Mouse (Mus musculus): Measurements from ENCODE around the gene Abcb4. TPM values are rescaled to one million over a fixed set of nuclear protein-coding genes. Genes with fewer than 3 reads are reported as not detected.
A peak's percentile ranks its signal among the peaks of the same experiment; 100 is the strongest.
"Not testable (repeated sequence)": the region's sequence is repeated elsewhere in the genome, so short reads cannot be mapped to it uniquely, and the experiment has no call there.

Gene Abcb4
- polyA plus RNA-seq, 1 experiment from 2014 or later: 0.39 TPM

DNA sequence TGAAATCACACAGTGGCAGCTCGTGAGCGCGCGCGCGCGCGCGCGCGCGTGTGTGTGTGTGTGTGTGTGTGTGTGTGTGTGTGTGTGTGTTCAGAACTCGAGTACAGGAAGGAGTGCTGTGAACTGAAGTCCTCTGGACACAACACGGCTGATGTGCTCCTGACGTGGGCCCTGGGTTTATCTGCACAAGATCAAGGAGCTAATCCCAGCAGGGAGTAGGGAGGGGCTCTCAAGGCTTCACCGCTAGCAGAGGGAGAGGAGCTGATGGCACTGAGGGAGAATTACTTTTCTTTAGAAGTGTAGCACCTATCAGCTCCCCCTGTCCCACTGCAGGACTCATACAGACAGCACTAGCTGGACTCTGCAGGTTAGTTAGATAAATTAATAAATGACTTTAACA is 98.1 kb downstream of the Abcb4 start:
- no peak overlapping the region for H3K4me3 ChIP-seq
- no peaks in the 10 kb centered on the region for H3K27me3 ChIP-seq (ENCODE audit: insufficient read depth, poor library complexity, severe bottlenecking)
- whole genome bisulfite sequencing: 92% methylated on average over 16 of the region's 16 CpGs
- no peak overlapping the region for H3K27ac ChIP-seq
- peaks cover 8% of the 10 kb centered on the region for H3K4me1 ChIP-seq (replicated peaks)
- no peak for DNase-seq (ENCODE audit: low spot score)
- H3K9me3 ChIP-seq: no peaks in the 10 kb centered on the region
- H3K36me3 ChIP-seq: peaks cover 61% of the 10 kb centered on the region

DNA sequence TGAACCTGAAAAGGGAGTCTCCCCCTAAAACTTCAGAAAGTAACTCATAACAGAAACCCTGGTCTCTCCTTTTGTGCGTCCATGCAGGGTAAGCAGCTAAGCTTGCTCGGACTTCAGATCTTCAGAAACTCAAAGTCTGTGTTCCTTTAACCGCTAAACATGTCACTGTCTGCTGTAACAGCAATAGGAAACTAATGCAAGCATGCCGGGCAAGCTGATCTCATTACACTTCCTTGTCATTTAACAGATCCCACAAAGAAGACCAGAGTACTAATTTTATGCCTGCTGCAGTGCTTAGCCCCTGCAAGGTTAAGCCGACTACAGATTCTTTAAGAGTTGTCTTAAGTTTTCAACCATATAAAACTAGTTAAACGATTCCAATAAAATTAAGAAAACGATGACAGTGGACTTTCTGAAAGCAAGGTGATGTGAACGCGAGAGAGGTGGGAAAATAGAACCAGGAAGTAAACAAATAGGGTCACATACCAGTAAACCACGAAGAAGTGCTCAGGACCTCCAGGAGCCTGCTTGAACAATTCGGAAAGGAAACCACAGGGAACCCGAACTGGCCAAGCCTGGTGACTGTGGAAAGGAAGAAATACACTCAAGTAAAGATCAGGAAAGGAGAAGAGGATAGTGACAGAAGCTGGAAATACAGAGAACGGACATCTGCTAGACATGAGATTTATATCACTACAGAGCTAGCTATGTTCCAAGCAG is 102.6 kb downstream of the Abcb4 start:
- Histone ChIP-seq H3K36me3 (peaks cover 29% of the 10 kb centered on the region), H3K27ac (peak overlapping the region; percentile 95), H3K4me1 (replicated peaks) (peaks cover 30% of the 10 kb centered on the region), H3K9me3 (no peaks in the 10 kb centered on the region), H3K27me3 (ENCODE audit: insufficient read depth, poor library complexity, severe bottlenecking) (no peaks in the 10 kb centered on the region), H3K4me3 (peak overlapping the region; percentile 78)
- DNase-seq (ENCODE audit: low spot score): no peak
- WGBS: 24% methylated on average over 13 of the region's 13 CpGs

DNA sequence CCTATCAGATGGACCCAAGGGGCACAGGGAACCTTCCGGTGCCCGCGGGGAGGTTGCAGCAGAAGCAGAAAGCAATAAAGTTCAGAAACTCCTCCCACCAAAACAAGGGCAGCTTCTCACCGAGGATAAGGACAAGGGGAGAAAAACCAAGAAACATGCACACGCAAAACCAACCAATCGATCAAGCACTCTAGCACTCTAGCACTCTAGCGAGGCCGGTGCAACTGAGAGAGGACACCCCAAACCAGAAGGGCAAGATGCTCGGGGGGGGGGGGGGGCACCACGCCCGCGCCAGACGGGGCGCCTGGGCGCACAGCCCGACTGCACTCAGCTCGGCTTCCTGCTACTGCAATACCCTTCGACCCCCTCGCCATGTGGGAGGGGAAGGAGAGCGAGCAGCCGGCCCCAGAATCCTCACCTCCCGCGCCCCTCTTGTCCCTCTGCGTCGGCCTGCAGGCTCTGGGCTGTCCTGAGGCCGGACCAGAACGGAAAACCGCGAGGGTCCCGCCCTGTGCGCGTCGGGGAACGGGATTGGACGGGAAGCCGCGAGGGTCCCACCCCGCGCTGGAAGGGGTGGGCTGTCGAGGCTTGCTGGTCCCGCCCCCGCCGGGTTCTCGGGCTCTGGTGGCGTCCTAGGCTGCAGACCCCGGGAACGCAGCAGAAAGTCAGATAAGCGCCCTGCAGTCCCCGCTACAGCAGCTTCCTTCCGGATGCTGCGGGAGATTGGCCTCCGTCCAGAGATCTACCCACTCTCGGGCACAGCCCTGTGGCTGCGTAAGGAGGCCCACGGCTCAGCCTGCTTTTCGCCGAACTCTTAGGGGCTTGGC is 103.4 kb downstream of the Abcb4 start, which contains the start of gene Crot:
TSS of gene Crot (minus strand) at position 639 of the 827 bp plus-strand sequence.
- Histone ChIP-seq H3K4me1 (replicated peaks) (peaks cover 30% of the 10 kb centered on the region), H3K27me3 (ENCODE audit: insufficient read depth, poor library complexity, severe bottlenecking) (no peaks in the 10 kb centered on the region), H3K36me3 (peaks cover 21% of the 10 kb centered on the region), H3K9me3 (no peaks in the 10 kb centered on the region), H3K27ac (peak within 1 kb of the TSS; percentile 95), H3K4me3 (peak within 1 kb of the TSS; percentile 78)
- WGBS: under 1% methylated on average over 57 of the region's 57 CpGs
- DNase-seq (ENCODE audit: low spot score): peak; percentile 95

DNA sequence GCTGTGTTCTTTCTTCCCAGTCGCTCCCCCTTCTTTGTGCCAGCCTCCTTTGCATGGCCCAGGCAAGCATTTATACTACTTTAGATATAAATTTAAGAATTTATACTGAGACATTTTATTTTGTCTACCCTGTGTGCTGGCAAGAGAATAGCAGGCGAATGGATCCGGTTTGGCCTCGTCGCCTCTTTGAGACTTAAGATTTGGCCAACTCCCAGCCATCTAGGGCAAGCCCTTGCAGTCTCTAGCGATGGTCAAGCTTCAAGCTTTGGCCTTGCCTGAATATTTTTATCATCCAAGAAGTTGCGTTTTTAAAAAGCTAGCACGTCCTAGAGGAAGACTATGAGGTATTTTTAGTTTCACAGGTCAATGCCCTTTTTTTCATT is 104.0 kb downstream of the Abcb4 start:
- Histone ChIP-seq H3K4me3 (peak overlapping the region; percentile 78), H3K27ac (peak overlapping the region; percentile 95), H3K27me3 (ENCODE audit: insufficient read depth, poor library complexity, severe bottlenecking) (no peaks in the 10 kb centered on the region), H3K36me3 (peaks cover 15% of the 10 kb centered on the region), H3K4me1 (replicated peaks) (peaks cover 30% of the 10 kb centered on the region), H3K9me3 (no peaks in the 10 kb centered on the region)
- no peak for DNase-seq (ENCODE audit: low spot score)
- WGBS: 13% methylated on average over 8 of the region's 8 CpGs

DNA sequence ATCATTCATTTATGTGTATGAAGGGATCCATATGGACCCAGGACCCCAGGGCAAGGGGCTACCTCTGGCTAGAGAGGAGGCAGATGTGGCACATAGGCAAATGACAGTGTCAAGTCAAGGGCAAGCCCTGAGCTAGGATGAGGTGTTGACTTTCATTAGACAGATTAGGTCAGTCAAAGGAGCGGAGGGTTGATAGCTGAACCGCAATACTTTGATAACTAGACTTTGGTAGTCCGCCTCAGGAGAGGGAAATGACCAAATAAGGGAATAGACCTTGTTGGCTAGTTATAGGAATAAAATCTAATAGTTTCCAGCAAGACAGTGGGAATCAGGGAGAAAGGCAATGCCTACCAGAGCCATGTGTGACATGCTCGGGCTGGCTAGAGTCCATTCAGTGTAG is 105.6 kb downstream of the Abcb4 start:
- Histone ChIP-seq H3K9me3 (no peaks in the 10 kb centered on the region), H3K36me3 (0 out of 2 replicates have a peak, but pooled peaks cover 3% of the 10 kb centered on the region), H3K27ac (no peak overlapping the region), H3K4me3 (no peak overlapping the region), H3K4me1 (replicated peaks) (peaks cover 30% of the 10 kb centered on the region), H3K27me3 (ENCODE audit: insufficient read depth, poor library complexity, severe bottlenecking) (no peaks in the 10 kb centered on the region)
- WGBS: 60% methylated on average over 4 of the region's 4 CpGs
- no peak for DNase-seq (ENCODE audit: low spot score)

DNA sequence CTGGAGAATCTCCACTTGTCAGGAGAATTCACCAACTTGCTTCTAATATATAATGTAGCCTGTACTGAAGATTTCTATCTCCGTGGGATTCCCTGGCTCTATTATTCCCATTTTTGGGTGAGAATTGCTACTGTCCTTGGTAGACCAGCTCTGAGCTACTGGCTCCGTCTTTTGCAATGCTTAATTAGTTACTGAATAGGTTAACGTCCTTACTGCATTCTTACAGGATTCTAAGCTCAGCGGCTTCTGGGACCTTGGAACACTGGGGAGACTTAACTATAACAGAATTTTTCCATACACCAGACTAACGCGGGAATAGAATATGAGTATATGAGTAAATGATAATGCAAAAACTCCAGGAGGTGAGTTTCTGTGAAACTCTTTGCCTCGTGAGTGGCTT is 106.5 kb downstream of the Abcb4 start:
- 22% methylated on average over 7 of the region's 7 CpGs for WGBS
- not testable (repeated sequence) for H3K36me3 ChIP-seq; H3K4me3 ChIP-seq; DNase-seq (ENCODE audit: low spot score); H3K27me3 ChIP-seq (ENCODE audit: insufficient read depth, poor library complexity, severe bottlenecking); H3K27ac ChIP-seq; H3K9me3 ChIP-seq
- peaks cover 30% of the 10 kb centered on the region for H3K4me1 ChIP-seq (replicated peaks)

DNA sequence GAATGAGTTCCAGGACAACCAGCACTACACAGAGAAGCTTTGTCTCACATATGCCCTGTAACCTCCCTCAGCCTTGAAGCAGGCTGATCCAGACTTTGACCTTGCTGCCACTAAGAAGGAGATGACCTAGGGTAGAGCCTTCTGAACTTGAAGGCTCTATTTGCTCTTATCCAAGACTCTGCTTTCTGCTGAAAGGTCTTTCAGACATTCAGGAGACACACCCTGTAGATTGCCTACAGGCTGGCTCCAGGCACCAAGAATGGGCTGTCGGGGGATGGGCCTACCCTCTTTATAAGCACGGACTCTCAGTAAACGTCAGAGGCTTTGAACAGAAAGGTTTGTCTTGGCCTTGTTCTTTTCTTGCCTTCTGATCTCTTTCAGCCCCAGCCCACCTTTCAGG is 113.1 kb downstream of the Abcb4 start:
- not testable (repeated sequence) for H3K36me3 ChIP-seq; H3K9me3 ChIP-seq; DNase-seq (ENCODE audit: low spot score); H3K4me1 ChIP-seq (replicated peaks); H3K27me3 ChIP-seq (ENCODE audit: insufficient read depth, poor library complexity, severe bottlenecking); H3K4me3 ChIP-seq; H3K27ac ChIP-seq
- 57% methylated on average over 3 of the region's 3 CpGs for WGBS

Other genes starting within 250 kb of the Abcb4 start
- gene Abcb1a, start 233.6 kb upstream of the Abcb4 start, polyA plus RNA-seq (2016; fragmentation: Nextera tagmentation; extraction: Ambion mirVana): 0.22 and 0.26 TPM in 2 replicates
- 0.34 and 0.54 TPM in 2 replicates for gene Abcb1b, start 95.6 kb upstream of the Abcb4 start, polyA plus RNA-seq (2016; fragmentation: Nextera tagmentation; extraction: Ambion mirVana)
- gene Crot, start 103.6 kb downstream of the Abcb4 start, polyA plus RNA-seq (2016; fragmentation: Nextera tagmentation; extraction: Ambion mirVana): 26.4 and 29.4 TPM in 2 replicates
- 23.3 and 24.4 TPM in 2 replicates for gene Tmem243, start 207.0 kb downstream of the Abcb4 start, polyA plus RNA-seq (2016; fragmentation: Nextera tagmentation; extraction: Ambion mirVana)

Measured in hindbrain, embryonic 10.5 days (tissue).